19 mouse cellular contexts compared by ENCODE assay signal in genomic region chr5:38874931-38875330, GRCm38 (mm10). TPM values are rescaled to one million over a fixed set of nuclear protein-coding genes. Genes with fewer than 3 reads are reported as not detected.
"Had no signal": no experiment of that assay in that cellular context is flagged by ENCODE, and none has a peak within 500 bp of the region (broad histone marks: within the 10 kb centered on the region; RNA-seq: fewer than 3 reads in every experiment).

No protein-coding gene starts in this region.

- DNase-seq: kidney, adult 8-10 months; kidney, postnatal 10 days; kidney, postnatal 4 days; liver; liver, embryonic 13.5 days; liver, postnatal 0 days; lung, postnatal 14 days; thymus, adult 2 months; thymus, postnatal 25 days had no signal

- ATAC-seq: liver, postnatal 0 days had no signal

- H3K36me3 ChIP-seq: limb, embryonic 12.5 days; liver, embryonic 13.5 days; lung, embryonic 15.5 days; neural tube, embryonic 12.5 days; stomach, embryonic 15.5 days had no signal

- H3K4me3 ChIP-seq: layer of hippocampus, adult 2 months; limb, embryonic 12.5 days; liver, embryonic 13.5 days; lung, embryonic 15.5 days; megakaryocyte, embryonic 14.5 days; myocyte; neural tube, embryonic 12.5 days; stomach, embryonic 15.5 days had no signal

- H3K27ac ChIP-seq: layer of hippocampus, adult 2 months; limb, embryonic 12.5 days; liver, embryonic 13.5 days; lung, embryonic 15.5 days; macrophage; neural tube, embryonic 12.5 days; stomach, embryonic 15.5 days had no signal

- H3K9me3 ChIP-seq: limb, embryonic 12.5 days; liver, embryonic 13.5 days; lung, embryonic 15.5 days; megakaryocyte, embryonic 14.5 days; neural tube, embryonic 12.5 days; stomach, embryonic 15.5 days had no signal

- H3K9ac ChIP-seq: limb, embryonic 12.5 days; liver, embryonic 13.5 days; liver, postnatal 0 days; lung, embryonic 15.5 days; neural tube, embryonic 12.5 days; stomach, embryonic 15.5 days had no signal

- H3K27me3 ChIP-seq: limb, embryonic 12.5 days; liver, embryonic 13.5 days; lung, embryonic 15.5 days; megakaryocyte, embryonic 14.5 days; neural tube, embryonic 12.5 days; stomach, embryonic 15.5 days had no signal

- H3K4me1 ChIP-seq: liver, embryonic 13.5 days; neural tube, embryonic 12.5 days; stomach, embryonic 15.5 days had no signal

- H3K4me2 ChIP-seq: limb, embryonic 12.5 days; liver, embryonic 13.5 days; lung, embryonic 15.5 days; neural tube, embryonic 12.5 days; stomach, embryonic 15.5 days had no signal

RNA-seq across cellular contexts. Expression of gene Clnk, which starts 1.7 kb away (rescaled TPM):
- total RNA-seq: layer of hippocampus, adult 2 months; left cerebral cortex, postnatal 36 days; neutrophil, adult 5-6 weeks had no signal
- polyA plus RNA-seq: limb, embryonic 12.5 days; liver, embryonic 13.5 days; macrophage; myocyte; neural tube, embryonic 12.5 days had no signal
